Mouse (Mus musculus) lung, embryonic 14.5 days (tissue): ENCODE results near the gene Tubb1. TPM values are rescaled to one million over a fixed set of nuclear protein-coding genes. Genes with fewer than 3 reads are reported as not detected.

Experiments
- ATAC-seq: fragments of 200-750 bp; cut with Nextera tagmentation; 2 replicates; pipeline ENCODE4 v1.8.0; 2017; ENCODE audit warnings: mild to moderate bottlenecking, moderate TSS enrichment, moderate library complexity; ENCODE audit not compliant: insufficient read depth
- DNase-seq: peaks from one replicate; pipeline ENCODE4 v3.0.0-alpha.2; 2015
- H3K27ac ChIP-seq: fragments of 300-500 bp; sonication (generic); 2 replicates; pipeline ENCODE4 v1.5.1; 2014; ENCODE audit warnings: low read depth, mild to moderate bottlenecking, moderate library complexity
- H3K27me3 ChIP-seq: fragments of 300-500 bp; sonication (generic); 2 replicates; pipeline ENCODE4 v1.6.1; 2014; ENCODE audit warnings: low read length, control low read depth; ENCODE audit not compliant: insufficient read depth
- H3K36me3 ChIP-seq: fragments of 300-500 bp; sonication (generic); 2 replicates; pipeline ENCODE4 v1.6.1; 2014; ENCODE audit warnings: control low read depth; ENCODE audit not compliant: insufficient read depth
- H3K4me1 ChIP-seq: fragments of 300-500 bp; sonication (generic); 2 replicates; pipeline ENCODE4 v1.6.1; 2014; ENCODE audit warnings: antibody characterized with exemption, control low read depth; ENCODE audit not compliant: insufficient read depth
- H3K4me2 ChIP-seq: fragments of 300-500 bp; sonication (generic); 2 replicates; pipeline ENCODE4 v1.6.1; 2014; ENCODE audit warnings: mild to moderate bottlenecking
- H3K4me3 ChIP-seq: fragments of 300-500 bp; sonication (generic); 2 replicates; pipeline ENCODE4 v1.5.1; 2014; ENCODE audit warnings: low read depth, low read length
- H3K9ac ChIP-seq: fragments of 300-500 bp; sonication (generic); 2 replicates; pipeline ENCODE4 v1.6.1; 2014
- H3K9me3 ChIP-seq: fragments of 300-500 bp; sonication (generic); 2 replicates; pipeline ENCODE4 v1.6.1; 2016; ENCODE audit warnings: low read depth, low read length, control low read depth
- CTCF ChIP-seq: IDR thresholded peaks from 2 replicates; pipeline ENCODE4 v1.5.1; 2016; ENCODE audit warnings: antibody characterized with exemption, low read depth
- WGBS: fragments of 180-500 bp; shearing (Covaris S2); extraction: QIAGEN DNeasy Blood & Tissue Kit; methylation state at CpG from one replicate; pipeline ENCODE4 v1.1.7; 2014; 5-methylcytosine and 5-hydroxymethylcytosine counted together
- polyA plus RNA-seq: library from polyadenylated mRNA; unstranded; fragments of >200 nt; fragmentation: Nextera tagmentation; extraction: Ambion mirVana; gene quantifications from 2 replicates; pipeline ENCODE4 v1.2.1, GENCODE M21; 2014

The Tubb1 gene
- polyA plus RNA-seq, 1 experiment from 2014 or later, result 10.0 TPM

DNA sequence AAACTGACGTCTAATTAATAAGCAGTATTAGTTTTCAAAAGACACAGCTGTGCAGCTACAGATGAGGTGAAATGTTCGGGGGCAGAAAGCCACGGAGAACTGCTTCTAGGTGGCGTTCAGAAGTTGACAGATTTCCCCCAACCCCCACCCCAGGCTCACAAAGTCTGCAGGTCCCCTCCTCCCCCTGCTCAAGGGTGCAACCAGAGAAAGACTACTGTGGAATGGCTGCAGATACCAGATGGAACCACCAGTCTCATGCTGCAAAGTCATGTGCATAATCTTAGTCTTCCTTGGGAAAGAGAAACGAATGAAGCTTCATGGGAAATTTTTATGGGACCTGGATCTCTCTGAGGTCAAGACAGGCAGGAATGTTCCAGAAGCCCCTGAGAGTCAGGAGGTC, 51.8 kb downstream of the Tubb1 start:
- TF ChIP-seq CTCF, result no peak

DNA sequence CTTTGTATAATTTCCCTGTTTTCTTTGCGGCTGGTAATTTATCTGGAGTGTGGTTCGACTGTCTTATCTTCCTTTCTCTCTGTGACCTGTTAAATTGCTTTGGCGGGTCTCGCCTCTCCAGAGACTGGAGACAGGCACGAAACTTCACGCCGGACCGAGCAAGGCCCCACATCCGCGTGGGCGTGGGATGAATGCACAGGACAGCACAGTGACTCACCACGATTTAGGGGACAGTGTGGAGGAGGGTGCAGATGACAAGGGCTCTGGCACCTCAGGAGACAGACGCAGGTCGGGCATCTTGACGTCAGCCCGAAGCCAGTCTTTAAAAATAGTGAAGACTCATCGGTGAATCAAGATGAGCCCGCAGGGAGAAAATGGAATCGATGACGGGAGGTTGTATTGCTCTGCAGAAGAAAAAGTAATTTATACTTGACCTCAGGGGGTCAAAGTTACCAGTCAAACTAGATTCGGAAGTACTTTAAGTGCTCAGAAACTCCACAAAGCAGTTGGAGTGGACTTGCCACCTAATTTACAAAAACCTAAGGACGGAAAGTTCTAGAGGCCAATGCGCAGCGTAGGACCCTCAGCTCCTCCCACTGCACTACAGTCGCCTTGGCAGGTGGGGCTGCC, 52.5 kb downstream of the Tubb1 start:
- WGBS, result 47% methylated on average over 25 of the region's 25 CpGs
- H3K4me2 ChIP-seq, result 0 out of 2 replicates have a peak overlapping the region, but pooled peaks have one; percentile 5
- DNase-seq (no peak), ATAC-seq (no peak)
- no peaks in the 10 kb centered on the region for H3K27me3 ChIP-seq
- H3K4me3 ChIP-seq, result no peak overlapping the region
- no peak overlapping the region for H3K9ac ChIP-seq
- H3K27ac ChIP-seq, result no peak overlapping the region
- no peaks in the 10 kb centered on the region for H3K4me1 ChIP-seq
- TF ChIP-seq CTCF, result no peak
- no peaks in the 10 kb centered on the region for H3K36me3 ChIP-seq
- H3K9me3 ChIP-seq, result no peaks in the 10 kb centered on the region

More for the DNA sequence above, 51.8 kb downstream of the Tubb1 start:
- H3K4me3 ChIP-seq, result no peak overlapping the region
- no peaks in the 10 kb centered on the region for H3K9me3 ChIP-seq
- no peak for DNase-seq
- WGBS, result 32% methylated on average over 5 of the region's 5 CpGs
- H3K36me3 ChIP-seq, result no peaks in the 10 kb centered on the region
- no peak for ATAC-seq
- H3K27me3 ChIP-seq, result no peaks in the 10 kb centered on the region
- H3K9ac ChIP-seq, result no peak overlapping the region
- H3K4me2 ChIP-seq, result no peak overlapping the region
- no peaks in the 10 kb centered on the region for H3K4me1 ChIP-seq
- no peak overlapping the region for H3K27ac ChIP-seq

Other genes with a start within 250 kb of the Tubb1 start
- gene Gnas, start 166.4 kb upstream of the Tubb1 start, polyA plus RNA-seq, result 1,980 and 2,011 TPM in 2 replicates
- gene Gm20721, start 104.0 kb upstream of the Tubb1 start, polyA plus RNA-seq, result 11.3 and 14.7 TPM in 2 replicates
- gene Nelfcd, start 34.9 kb upstream of the Tubb1 start, polyA plus RNA-seq, result 143 and 144 TPM in 2 replicates
- gene Ctsz, start 11.7 kb upstream of the Tubb1 start, polyA plus RNA-seq, result 172 and 179 TPM in 2 replicates
- 838 and 911 TPM in 2 replicates for gene Atp5e, start 13.4 kb downstream of the Tubb1 start, polyA plus RNA-seq
- 116 and 117 TPM in 2 replicates for gene Prelid3b, start 22.4 kb downstream of the Tubb1 start, polyA plus RNA-seq
- gene Zfp831, start 192.8 kb downstream of the Tubb1 start, polyA plus RNA-seq, result 0.04 TPM in 1 of 2 replicates, not detected in the other